Mouse (Mus musculus) yolk sac, embryonic 10.5 days (tissue): Measurements from ENCODE around the gene Ddb1.
A peak's percentile ranks its signal among the peaks of the same experiment; 100 is the strongest.

Experiments used
- DNase-seq: peaks from one replicate; pipeline ENCODE4 v3.0.0-alpha.2; 2017; ENCODE audit warnings: low spot score

The Ddb1 gene

DNA sequence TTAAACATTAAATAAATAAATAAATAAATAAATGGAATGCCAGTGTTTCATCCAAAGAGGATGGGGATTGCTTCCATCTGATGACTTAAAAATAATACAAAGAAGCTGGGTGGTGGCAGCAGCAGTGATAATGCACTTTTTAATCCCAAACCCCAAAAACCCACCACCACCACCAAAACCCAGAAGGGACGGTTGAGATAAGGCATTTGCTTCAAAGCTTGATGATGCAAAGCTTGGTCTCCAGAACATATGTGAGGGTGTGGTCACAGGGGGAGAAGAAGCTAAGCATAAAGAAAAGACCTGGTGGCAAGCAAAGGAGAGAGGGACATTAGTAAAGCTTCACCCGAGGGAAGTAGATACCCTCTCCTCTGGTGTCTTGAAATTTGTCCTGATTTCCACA lies 56.8 kb downstream of the Ddb1 start:
- peak; percentile 26 for DNase-seq

DNA sequence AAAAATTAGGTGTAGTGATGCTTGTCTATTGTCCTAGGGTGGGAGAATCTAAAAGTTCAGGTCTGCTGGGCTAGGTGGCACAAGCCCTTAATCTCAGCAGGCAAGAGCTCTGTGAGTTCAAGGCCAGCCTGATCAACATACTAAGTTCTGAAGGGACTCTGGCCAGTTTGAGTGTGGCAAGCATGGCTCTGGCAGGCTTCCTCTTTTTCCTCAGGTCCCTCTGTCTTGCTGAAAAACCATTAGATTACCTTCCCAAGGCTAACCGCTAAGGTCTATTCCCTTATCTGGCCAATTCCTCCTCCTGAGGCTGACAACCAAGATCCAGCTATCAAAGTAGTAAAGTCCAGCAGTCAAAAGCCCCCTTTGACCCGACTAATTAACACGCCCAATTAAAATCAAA lies 57.5 kb downstream of the Ddb1 start:
- no peak for DNase-seq

DNA sequence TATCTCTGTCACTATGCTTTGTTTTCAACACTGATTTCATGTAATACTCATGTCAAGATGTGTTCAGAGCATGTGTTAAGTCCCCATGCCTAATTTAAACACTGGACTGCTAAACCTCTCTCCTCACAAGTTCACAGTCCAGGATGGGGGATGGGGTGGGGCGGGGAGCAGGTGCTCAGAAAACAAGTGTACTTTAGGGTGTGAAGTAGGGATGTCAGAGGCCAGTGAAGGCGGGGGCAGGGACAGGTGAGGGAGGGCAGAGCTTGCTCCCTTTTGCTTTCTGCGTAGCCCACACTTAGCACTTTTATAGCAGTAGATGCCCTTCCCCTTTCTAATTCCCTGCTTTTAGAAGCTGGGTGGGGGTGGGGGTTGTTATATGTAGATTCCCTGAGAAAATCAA lies 60.0 kb downstream of the Ddb1 start:
- no peak for DNase-seq

- peak; percentile 35 for DNase-seq
Observed at GRCm38 (mm10) chr19:10665499-10665898, 60.4 kb downstream of the Ddb1 start.

- no peak for DNase-seq
Observed at GRCm38 (mm10) chr19:10671319-10671718, 66.2 kb downstream of the Ddb1 start.

DNA sequence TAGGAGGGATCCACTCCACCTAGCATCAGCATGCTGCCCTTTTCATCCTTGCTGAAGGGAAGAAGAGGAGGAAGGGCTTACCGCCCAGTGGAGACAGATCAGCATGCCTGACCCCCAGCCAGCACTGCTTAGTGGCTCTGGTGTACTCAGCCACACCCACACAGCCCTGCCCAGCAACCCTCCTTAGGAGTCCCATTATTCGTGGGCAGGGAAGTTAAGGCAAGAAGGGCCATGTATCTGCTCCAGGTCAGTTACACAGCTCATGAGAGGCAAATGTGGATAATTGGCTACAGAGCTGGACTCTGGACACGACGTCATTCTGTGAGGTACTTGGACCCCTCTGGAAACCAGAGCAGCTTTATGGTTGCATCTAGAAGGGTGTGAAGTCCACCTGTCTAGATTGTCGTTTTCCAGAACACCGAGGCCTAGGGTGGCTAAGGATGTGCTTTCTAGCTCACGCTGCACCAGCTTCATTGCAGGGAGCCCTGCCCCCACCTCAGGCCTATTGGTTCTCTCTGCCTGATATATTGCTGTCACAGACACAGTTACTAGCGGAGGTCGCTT lies 66.8 kb downstream of the Ddb1 start:
- no peak for DNase-seq

DNA sequence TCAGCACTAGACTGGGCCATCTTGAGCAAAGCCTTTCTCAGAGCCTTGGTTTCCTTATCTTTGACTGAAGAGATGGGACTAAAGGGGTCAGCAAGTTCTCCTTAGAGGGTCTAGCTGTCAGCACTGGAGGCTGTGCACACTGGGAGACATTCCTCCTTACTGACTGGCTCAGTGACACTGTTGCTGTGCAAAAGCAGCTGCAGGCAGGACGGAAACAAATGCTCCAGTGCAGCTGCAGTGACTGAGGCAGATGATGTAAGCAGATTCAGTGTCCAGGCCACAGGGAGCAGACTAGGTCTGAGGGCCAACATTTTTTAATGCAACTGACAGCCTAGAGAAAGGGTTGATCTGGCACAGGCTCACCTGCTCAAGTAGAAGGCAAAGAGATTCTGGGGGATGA lies 68.1 kb downstream of the Ddb1 start:
- no peak for DNase-seq

DNA sequence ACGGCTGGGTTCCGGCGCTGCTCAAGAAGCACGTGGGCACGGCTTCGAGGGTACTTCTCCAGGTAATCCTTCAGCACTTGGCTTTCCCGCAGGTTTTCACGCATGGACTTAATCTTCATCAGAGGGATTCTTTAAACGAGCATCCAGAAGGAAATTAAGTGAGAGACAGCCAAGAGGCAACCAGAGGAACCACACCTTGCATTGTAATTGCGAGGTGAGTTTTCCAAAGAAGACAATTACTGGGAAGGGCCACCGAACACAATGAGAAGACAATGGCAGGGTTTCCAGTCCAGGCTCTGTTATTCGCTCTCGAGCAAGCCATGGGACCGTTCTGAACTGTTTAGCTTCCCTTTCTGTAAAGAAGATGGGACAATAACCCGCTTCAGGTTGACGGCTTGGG lies 71.5 kb downstream of the Ddb1 start:
- DNase-seq = no peak

DNA sequence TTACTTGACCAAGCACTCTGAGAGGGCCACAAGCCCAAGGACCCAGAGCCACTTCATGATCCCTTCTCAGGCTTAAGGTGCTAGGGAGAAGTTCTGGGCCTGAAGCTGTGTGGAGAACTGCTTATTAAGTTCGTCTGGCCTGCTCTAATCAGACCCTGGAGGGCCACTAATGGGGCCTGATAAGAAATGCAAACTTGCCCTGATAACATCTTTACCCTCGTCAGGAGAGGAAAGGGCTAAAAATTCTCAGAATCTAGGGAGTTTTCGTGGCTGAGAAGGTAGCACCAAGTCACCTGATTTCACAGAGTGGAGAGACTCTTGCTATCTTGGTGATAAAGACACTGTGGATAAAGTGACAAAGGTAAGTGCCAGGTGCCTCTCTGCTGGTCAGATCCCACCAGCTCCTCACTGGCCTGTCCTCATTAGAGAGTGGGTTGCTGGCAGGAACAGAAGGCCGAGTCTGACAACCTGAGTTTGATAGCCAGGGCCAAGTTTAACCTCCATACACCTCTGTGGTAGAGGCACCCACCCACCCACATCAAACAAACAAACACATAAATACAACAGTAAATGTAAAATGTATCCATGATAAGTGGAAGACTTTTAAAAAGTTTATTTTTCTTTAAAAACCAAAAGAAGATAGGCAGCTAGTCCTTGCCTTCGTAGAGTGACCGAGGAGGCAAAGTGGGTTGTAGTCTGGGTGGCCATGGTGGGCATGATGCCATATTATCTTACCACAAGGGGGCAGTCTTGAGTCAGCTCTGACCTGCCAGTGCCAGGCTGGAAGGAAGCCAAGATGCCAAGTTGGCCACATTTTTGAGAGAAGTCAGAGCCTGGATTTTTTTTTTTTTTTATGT lies 73.0 kb downstream of the Ddb1 start, which contains the start of gene Pga5:
TSS of gene Pga5 (minus strand) at position 157 of the 857 bp plus-strand sequence.
- DNase-seq = no peak

DNA sequence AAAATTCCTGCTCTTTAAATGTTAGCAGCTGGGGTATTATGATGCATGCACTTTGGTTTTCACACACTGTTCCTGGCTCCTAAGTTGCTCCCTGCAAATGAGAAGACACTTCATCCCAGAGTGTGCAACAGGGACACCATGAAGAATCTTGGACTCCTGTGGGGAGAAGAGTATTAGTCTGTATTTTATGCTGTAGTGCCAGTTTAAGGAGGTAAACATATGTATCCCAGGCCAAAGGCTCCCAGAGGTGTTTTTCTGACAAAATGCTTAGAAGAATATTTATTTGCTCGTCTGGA lies 73.6 kb downstream of the Ddb1 start:
- DNase-seq = no peak
